Mouse (Mus musculus): ENCODE measurements at regions not wholly inside any gene's neighbourhood (a gene's known extent, or its start where the extent isn't known, plus 50 kb on each side); places are given as distances from the start of the nearest gene placed in this dataset.
"Not testable (repeated sequence)": the region's sequence is repeated elsewhere in the genome, so short reads cannot be mapped to it uniquely, and the experiment has no call there.

GRCm38 (mm10) chr8:15670722-15671121 lies 624.8 kb upstream of the BB014433 start:
- no peak for DNase-seq (ENCODE audit: low read depth, low spot score)

DNA sequence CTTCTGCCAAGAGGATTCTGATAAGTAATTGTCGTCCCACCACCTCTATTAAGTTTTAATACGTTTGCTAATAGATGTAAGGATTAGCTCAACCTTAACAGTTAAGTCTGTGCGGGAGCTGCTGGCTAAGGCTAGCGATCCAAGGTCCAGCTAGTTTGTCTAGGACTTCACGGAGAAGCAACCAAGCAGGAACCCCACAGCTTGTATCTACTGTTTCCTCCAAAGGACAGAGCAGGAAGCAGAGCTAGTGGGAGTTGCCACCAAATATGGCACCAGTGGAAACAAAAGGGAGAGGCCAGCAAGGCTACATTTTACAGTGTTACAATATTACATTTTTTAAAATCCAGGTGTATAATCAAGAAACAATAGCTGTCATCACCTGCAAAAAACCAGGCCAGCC lies 624.4 kb upstream of the BB014433 start:
- no peak for DNase-seq (ENCODE audit: low read depth, low spot score)

- no peak for DNase-seq (ENCODE audit: low read depth, low spot score)
Measured at GRCm38 (mm10) chr8:15669515-15669914, 623.6 kb upstream of the BB014433 start.

- DNase-seq (ENCODE audit: low read depth, low spot score): peak; percentile 23
Measured at GRCm38 (mm10) chr8:15660602-15661001, 614.7 kb upstream of the BB014433 start.

DNA sequence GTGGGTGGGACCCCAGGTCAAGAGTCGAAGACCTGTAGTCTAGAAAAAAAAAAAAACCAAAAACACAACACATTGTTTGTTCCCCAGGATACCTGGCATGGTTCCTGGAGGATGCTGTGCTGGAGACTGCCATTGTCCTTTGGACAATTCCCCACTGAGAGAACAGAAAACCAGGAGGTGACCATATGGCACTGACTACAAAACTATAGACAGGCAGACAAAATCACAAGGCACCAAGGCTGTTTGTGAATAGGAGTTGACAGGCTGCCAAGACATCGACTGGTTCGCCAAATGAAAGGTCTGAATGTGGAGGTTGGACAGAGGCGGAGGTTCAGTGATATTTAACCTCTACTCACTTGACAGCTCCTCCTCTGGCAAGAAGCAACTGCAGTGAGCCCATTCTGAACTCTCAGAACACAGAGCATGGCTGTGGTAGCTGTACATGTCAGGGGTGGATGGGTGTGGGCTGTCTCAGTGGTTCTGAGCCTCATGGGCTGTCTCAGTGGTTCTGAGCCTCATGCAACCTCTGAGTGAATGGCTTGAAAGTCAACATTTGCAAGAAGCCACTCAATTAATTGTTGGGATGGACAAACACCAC lies 589.0 kb upstream of the BB014433 start:
- no peak for DNase-seq (ENCODE audit: low read depth, low spot score)

DNA sequence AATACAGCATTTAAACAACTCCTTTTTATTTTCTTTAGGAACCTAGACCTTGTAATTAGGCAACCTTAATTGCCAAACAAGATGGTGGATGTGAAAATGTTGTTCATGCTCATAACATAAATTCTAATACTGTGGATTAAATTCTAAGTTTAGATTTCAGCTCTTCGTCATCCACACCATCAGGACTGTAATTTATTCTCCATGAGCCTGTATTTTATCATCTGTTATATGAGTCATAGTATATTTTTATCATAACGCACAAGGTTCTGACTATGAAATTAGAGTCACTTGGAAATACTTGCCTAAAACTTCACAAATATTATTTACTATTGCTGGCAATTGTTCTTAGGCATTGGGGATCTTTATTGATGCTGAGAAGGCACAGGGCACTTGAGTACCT lies 582.7 kb upstream of the BB014433 start:
- peak; percentile 19 for DNase-seq (ENCODE audit: low read depth, low spot score)

DNA sequence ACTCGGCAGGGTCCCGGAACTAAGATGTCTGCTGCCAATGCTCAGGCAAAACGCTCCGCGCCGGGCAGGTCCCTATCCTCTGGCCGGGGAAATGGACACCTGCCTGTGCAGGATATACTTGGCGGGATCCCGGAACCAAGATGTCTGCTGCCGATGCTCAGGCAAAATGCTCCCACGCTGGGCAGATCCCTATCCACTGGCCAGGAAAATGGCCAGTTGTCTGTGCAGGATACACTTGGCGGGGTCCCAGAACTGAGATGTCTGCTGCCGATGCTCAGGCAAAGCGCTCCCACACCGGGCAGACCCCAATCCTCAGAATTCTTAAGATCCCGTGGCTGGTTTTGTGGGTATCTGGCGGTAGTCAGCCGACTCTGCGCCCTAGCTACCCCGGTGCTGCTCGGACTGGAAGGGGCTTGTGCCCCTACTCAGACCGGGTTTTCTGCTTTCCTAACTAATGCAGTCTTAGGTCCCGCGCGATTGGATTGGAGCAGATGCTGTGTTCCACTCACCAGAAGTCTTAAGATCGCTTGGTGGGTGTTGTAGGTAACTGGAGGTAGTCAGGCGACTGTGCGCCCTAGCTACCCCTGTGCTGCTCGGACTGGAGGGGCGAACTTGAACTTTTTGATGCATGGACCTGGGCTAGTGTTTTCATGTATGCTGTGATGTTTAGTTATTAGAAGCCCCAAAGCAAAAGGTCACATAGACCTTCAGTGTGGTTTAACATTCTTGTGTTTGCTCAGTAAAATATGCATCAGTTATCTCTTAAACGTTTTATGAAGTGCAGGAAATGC lies 577.9 kb upstream of the BB014433 start:
- DNase-seq (ENCODE audit: low read depth, low spot score): not testable (repeated sequence)

GRCm38 (mm10) chr8:15610217-15610616 lies 564.3 kb upstream of the BB014433 start:
- no peak for DNase-seq (ENCODE audit: low read depth, low spot score)

DNA sequence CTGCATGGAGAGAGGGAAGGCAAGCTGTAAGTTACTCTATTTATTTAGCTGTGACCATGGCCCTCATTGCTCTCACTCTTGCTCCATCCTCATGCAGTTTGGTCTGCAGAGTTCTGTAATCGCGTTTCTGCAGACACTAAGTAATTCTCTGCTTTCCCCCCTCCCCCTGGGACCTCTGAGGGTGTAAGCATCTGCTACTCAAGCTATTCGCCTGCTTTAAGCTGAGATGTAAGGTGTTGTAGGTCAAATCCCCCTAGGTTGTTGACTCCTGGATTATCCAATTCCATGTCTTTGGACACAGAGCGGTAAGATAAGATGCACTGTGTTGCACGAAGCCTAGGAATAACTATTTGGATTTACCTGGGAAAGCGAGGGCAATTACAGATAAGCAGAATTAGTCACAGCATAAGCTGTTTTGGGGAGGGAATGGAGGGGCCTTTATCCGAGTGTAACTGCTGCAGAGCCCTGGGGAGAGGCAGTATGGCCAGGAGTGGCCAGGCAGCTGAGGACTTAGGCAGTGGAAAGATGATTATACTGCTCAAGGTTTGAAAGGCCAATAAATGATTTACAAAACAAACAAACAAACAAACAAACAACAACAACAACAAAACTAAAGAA lies 561.8 kb upstream of the BB014433 start:
- no peak for DNase-seq (ENCODE audit: low read depth, low spot score)

- DNase-seq (ENCODE audit: low read depth, low spot score): no peak
Measured at GRCm38 (mm10) chr8:15601531-15601930, 555.7 kb upstream of the BB014433 start.

GRCm38 (mm10) chr8:15593106-15593505 lies 547.2 kb upstream of the BB014433 start:
- no peak for DNase-seq (ENCODE audit: low read depth, low spot score)

DNA sequence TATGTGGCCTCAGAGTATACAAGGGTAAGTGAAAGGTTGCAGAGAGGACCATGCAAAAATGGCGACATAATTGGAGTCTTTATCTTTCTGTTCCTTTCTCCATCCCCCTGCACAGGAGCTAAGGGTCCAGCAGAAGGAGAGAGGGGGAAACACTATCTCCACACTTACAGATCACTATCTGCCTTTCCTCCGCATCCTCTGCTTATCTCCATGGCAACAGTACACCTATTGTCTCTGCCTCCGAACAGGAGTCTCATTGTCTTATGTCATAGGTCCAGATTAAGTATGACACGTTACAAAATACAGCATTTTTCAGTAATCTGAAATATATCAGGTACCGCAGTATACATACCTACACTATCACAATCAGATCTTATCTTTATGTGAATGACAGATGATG lies 537.9 kb upstream of the BB014433 start:
- DNase-seq (ENCODE audit: low read depth, low spot score): no peak

DNA sequence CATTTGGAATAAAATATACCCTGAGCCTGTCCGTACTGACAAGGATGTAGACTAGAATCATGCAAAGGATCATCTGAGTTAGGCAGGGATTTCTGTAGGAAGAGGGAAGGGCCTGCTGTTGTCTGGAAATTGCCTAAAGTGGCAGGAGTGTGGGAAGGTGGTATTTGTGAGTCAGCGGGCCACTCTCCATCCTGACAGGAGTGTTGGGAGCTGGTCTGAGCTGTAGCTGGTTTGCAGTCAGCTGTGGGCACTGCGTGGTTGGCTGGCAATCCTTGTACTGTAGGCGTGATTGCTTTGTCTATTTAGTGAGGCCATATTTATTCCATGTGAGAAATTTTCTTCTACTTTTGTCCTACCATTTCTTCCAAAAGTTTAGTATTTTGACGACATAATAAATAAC lies 524.2 kb upstream of the BB014433 start:
- DNase-seq (ENCODE audit: low read depth, low spot score): peak; percentile 85

GRCm38 (mm10) chr8:15567742-15568141 lies 521.9 kb upstream of the BB014433 start:
- no peak for DNase-seq (ENCODE audit: low read depth, low spot score)

DNA sequence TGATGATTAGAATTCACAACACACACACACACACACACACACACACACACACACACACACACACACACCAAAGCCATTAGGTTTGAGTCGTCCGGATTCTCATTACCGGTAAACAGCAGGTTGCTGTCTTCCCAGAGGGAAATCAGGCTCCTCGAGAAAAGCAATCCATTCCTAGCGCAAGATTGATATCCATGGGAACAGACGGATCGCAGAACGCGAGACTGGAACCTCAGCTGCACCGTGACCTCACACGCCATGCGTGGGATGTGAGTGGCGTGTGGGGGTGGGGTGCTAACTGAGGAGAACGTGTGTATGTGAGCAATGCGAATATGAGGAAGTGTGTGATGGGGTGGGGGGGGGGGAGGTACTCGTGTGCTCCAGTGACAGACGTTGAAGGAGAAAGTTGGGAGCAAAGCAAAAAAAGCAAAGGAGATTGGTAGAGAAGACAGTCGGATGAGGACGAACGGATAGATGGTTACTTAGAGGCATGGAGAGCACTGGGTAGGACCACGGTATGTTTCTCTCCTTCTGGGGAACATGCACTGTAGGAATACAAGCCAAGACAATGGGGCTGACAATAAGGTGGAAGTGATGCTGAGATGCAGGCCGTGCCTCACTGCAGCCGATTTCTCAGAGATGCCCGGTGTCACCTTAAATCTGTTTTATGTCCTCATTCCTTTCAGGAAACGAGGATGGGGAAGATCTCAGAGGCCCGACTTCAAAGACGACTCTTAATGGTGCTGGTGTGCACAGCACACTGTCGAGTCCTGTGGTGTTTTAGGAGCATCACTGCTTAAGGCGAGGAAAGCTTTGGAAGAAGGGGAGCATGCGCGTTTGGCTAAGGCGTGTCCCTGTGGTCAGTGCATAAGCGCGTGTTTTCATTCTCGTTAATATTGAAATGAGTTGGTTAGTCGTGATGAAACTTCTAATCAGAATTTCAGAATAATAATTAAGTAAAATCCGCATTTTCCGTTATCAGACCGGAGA lies 516.7 kb upstream of the BB014433 start:
- no peak for DNase-seq (ENCODE audit: low read depth, low spot score)

GRCm38 (mm10) chr8:15532027-15532426 lies 486.1 kb upstream of the BB014433 start:
- DNase-seq (ENCODE audit: low read depth, low spot score): no peak

GRCm38 (mm10) chr8:15525461-15525860 lies 479.6 kb upstream of the BB014433 start:
- DNase-seq (ENCODE audit: low read depth, low spot score): no peak

- not testable (repeated sequence) for DNase-seq (ENCODE audit: low read depth, low spot score)
Measured at GRCm38 (mm10) chr8:15519896-15520295, 474.0 kb upstream of the BB014433 start.

- DNase-seq (ENCODE audit: low read depth, low spot score): no peak
Measured at GRCm38 (mm10) chr8:15500973-15501372, 455.1 kb upstream of the BB014433 start.

DNA sequence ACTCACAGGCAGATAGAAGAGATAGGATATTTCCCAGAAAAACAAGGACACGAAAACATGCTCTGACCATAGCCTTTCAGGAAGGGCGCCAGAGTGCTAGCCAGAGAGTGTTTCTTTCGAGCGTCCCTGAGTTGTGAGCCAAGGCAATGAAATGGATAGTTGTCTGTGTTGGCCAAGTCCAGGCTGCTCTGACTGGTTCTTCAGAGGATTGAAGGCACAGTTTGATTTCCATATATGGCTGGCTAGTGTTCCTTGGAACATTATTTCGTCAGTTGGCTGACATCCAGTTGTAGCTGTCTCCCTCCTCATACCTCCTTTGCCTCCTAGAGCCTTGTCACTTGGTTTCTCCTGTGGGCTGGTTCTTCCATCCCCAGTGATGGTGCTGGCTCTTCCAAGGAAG lies 451.7 kb upstream of the BB014433 start:
- DNase-seq (ENCODE audit: low read depth, low spot score): no peak

DNA sequence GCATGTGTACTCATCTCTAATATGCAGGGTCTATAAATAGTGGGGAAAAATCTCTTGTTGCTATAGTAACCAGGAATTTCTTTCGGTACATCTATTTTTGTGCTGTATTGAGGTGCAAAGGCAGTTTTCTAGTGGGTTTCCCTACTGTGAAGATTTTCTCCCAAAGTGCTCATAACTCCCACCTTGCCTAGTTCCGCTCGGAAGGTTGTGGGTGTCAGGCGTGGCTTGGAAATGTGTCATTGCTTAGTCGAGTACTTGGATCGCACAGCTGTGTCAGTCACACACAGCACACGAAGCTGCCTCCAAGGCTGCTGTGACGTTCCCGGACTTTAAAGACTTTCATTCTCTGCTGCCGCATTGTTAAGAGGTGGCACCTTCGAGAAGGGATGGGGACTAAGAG lies 450.4 kb upstream of the BB014433 start:
- DNase-seq (ENCODE audit: low read depth, low spot score): peak; percentile 96

DNA sequence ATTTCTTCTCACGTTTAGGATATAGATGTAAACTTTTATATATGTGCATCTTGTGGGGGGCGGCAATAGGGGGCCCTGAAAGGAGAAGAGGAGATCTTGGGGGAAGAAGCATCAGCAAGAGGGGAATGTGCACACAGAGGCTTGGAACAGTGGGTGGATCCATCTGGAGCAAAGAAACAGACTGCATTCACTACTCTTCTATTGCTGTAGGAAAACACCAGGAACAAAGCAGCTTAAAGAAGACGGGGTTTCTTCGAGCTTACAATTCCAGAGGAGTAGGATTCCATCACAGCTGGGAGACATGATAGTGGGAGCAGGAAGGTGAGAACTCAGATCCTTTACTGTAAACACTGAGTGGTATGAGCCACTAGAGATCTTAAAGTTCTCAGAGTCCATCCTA lies 444.9 kb upstream of the BB014433 start:
- DNase-seq (ENCODE audit: low read depth, low spot score): no peak

Data from telencephalon, adult 2 months (tissue).